Mouse (Mus musculus) hindbrain, postnatal 0 days (tissue): Measurements from ENCODE around the gene Pard6b. TPM values are rescaled to one million over a fixed set of nuclear protein-coding genes. Genes with fewer than 3 reads are reported as not detected.

Experiments used
- ATAC-seq: fragments of 200-750 bp; cut with Nextera tagmentation; 2 replicates; pipeline ENCODE4 v1.8.0; 2017; ENCODE audit warnings: mild to moderate bottlenecking, moderate TSS enrichment, moderate library complexity
- DNase-seq: peaks from one replicate; pipeline ENCODE4 v3.0.0-alpha.2; 2015; ENCODE audit warnings: low spot score
- H3K27ac ChIP-seq: fragments of 300-500 bp; sonication (generic); 2 replicates; pipeline ENCODE4 v1.5.1; 2014; ENCODE audit warnings: mild to moderate bottlenecking
- H3K27me3 ChIP-seq: fragments of 300-500 bp; sonication (generic); 2 replicates; pipeline ENCODE4 v1.6.1; 2014; ENCODE audit warnings: low read length, mixed read lengths; ENCODE audit not compliant: insufficient read depth
- H3K36me3 ChIP-seq: fragments of 300-500 bp; sonication (generic); 2 replicates; pipeline ENCODE4 v1.6.1; 2014; ENCODE audit warnings: low read length, mixed read lengths; ENCODE audit not compliant: insufficient read depth
- H3K4me1 ChIP-seq: fragments of 300-500 bp; sonication (generic); 2 replicates; pipeline ENCODE4 v1.6.1; 2014; ENCODE audit warnings: antibody characterized with exemption, low read length, mixed read lengths; ENCODE audit not compliant: insufficient read depth
- H3K4me2 ChIP-seq: fragments of 300-500 bp; sonication (generic); 2 replicates; pipeline ENCODE4 v1.6.1; 2014; ENCODE audit warnings: low read depth, mild to moderate bottlenecking, low read length, moderate library complexity, mixed read lengths
- H3K4me3 ChIP-seq: fragments of 300-500 bp; sonication (generic); 2 replicates; pipeline ENCODE4 v1.5.1; 2014; ENCODE audit warnings: low read length
- H3K9ac ChIP-seq: fragments of 300-500 bp; sonication (generic); replicated peaks from 2 replicates; pipeline ENCODE4 v1.6.1; 2014; ENCODE audit warnings: mild to moderate bottlenecking, low read length, moderate library complexity, mixed read lengths
- H3K9me3 ChIP-seq: fragments of 300-500 bp; sonication (generic); 2 replicates; pipeline ENCODE4 v1.6.1; 2016; ENCODE audit warnings: low read length, mixed read lengths
- CTCF ChIP-seq: IDR thresholded peaks from 2 replicates; pipeline ENCODE4 v1.5.1; 2016; ENCODE audit warnings: antibody characterized with exemption, control low read depth, low read depth
- whole genome bisulfite sequencing: fragments of 180-500 bp; shearing (Covaris S2); extraction: QIAGEN DNeasy Blood & Tissue Kit; methylation state at CpG from one replicate; pipeline ENCODE4 v1.1.7; 2014; 5-methylcytosine and 5-hydroxymethylcytosine counted together
- polyA plus RNA-seq: library from polyadenylated mRNA; unstranded; fragments of >200 nt; fragmentation: Nextera tagmentation; extraction: Ambion mirVana; gene quantifications from 2 replicates; pipeline ENCODE4 v1.2.1, GENCODE M21; 2015
- total RNA-seq: library from RNA; depleted of rRNA; stranded (reverse); fragments of >200 nt; gene quantifications from 2 replicates; pipeline ENCODE4 v1.2.3, GENCODE M21; 2014

Gene Pard6b
- total and polyA plus RNA-seq, 2 experiments from 2014 or later, result 4.5 to 5.1 TPM

- no peaks in the 10 kb centered on the region for H3K9me3 ChIP-seq
- DNase-seq (no peak), ATAC-seq (no peak)
- WGBS, result 80% methylated on average over 3 of the region's 3 CpGs
- no peak overlapping the region for H3K4me3 ChIP-seq
- TF ChIP-seq CTCF, result no peak
- no peak overlapping the region for H3K27ac ChIP-seq
- H3K9ac ChIP-seq, result no peak overlapping the region
- no peaks in the 10 kb centered on the region for H3K27me3 ChIP-seq
- no peak overlapping the region for H3K4me2 ChIP-seq
- no peaks in the 10 kb centered on the region; the same call in 1 of the 2 replicates for H3K4me1 ChIP-seq
- peaks cover 4% of the 10 kb centered on the region; the same call in 1 of the 2 replicates for H3K36me3 ChIP-seq
Measured at GRCm38 (mm10) chr2:168096487-168096886, 15.7 kb downstream of the Pard6b start.

DNA sequence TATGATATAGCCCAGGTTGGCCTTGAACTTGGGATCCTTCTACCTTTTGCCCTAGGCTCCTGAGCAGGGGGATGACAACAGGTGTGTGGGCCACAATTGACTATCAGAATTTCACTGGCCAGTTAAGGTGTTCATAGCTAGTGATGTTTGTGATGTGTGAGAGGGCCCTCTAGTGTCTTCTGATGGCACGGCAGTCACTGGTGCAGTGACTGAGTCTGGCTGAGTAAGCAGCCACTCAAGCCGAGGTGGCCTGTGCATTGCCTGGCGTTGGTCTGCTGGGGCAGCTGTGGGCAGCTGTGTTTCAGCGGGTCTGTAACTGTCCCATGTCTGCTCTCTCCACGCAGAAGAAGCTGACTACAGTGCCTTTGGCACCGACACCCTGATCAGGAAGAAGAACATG is 17.2 kb downstream of the Pard6b start:
- DNase-seq (peak; percentile 72), ATAC-seq (peak; percentile 52; the same call in 1 of the 2 replicates)
- Histone ChIP-seq H3K9ac (no peak overlapping the region), H3K4me2 (no peak overlapping the region), H3K27me3 (no peaks in the 10 kb centered on the region), H3K9me3 (no peaks in the 10 kb centered on the region), H3K36me3 (peaks cover 4% of the 10 kb centered on the region; the same call in 1 of the 2 replicates), H3K4me3 (no peak overlapping the region), H3K4me1 (no peaks in the 10 kb centered on the region; the same call in 1 of the 2 replicates), H3K27ac (no peak overlapping the region)
- 54% methylated on average over 6 of the region's 6 CpGs for WGBS
- TF ChIP-seq CTCF, result peak; percentile 86

DNA sequence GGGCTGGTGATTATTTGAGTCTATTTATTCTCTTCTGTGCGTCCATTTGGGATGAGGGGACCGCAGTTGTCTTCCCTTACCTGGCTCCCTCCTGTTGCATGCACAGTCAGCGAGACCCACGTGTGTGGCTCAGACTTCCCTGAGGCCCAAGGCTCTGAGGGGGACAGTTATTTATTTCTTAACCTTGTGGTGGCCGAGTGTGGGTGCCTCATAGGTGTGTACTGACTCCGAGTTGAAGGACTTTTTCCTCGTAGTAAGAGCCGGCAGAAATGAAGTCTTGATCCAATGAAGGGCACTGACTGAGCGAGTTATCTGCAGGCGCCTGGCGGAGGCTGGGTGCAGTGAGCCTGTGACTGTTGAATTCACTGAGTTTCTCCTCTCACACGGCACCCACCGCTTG is 19.2 kb downstream of the Pard6b start:
- H3K36me3 ChIP-seq, result peaks cover 4% of the 10 kb centered on the region; the same call in 1 of the 2 replicates
- no peak overlapping the region for H3K27ac ChIP-seq
- H3K27me3 ChIP-seq, result no peaks in the 10 kb centered on the region
- no peak overlapping the region for H3K4me2 ChIP-seq
- no peak overlapping the region for H3K9ac ChIP-seq
- DNase-seq (no peak), ATAC-seq (no peak)
- no peaks in the 10 kb centered on the region for H3K9me3 ChIP-seq
- no peak for TF ChIP-seq CTCF
- WGBS, result 84% methylated on average over 13 of the region's 13 CpGs
- no peaks in the 10 kb centered on the region; the same call in 1 of the 2 replicates for H3K4me1 ChIP-seq
- H3K4me3 ChIP-seq, result no peak overlapping the region

- H3K27ac ChIP-seq, result no peak overlapping the region
- no peak overlapping the region for H3K9ac ChIP-seq
- peaks cover 3% of the 10 kb centered on the region; the same call in 1 of the 2 replicates for H3K4me1 ChIP-seq
- no peak overlapping the region for H3K4me3 ChIP-seq
- DNase-seq, result no peak
- H3K4me2 ChIP-seq, result no peak overlapping the region
- no peaks in the 10 kb centered on the region for H3K9me3 ChIP-seq
- peaks cover 4% of the 10 kb centered on the region; the same call in 1 of the 2 replicates for H3K36me3 ChIP-seq
- no peaks in the 10 kb centered on the region for H3K27me3 ChIP-seq
- WGBS, result 91% methylated on average over 5 of the region's 5 CpGs
- no peak for TF ChIP-seq CTCF
- no peak for ATAC-seq
Measured at GRCm38 (mm10) chr2:168101805-168102204, 21.0 kb downstream of the Pard6b start.

GRCm38 (mm10) chr2:168103341-168103740 is 22.5 kb downstream of the Pard6b start:
- Histone ChIP-seq H3K27me3 (no peaks in the 10 kb centered on the region), H3K4me3 (no peak overlapping the region), H3K36me3 (peaks cover 4% of the 10 kb centered on the region; the same call in 1 of the 2 replicates), H3K27ac (no peak overlapping the region), H3K4me1 (peaks cover 6% of the 10 kb centered on the region; the same call in 1 of the 2 replicates), H3K4me2 (no peak overlapping the region), H3K9ac (no peak overlapping the region), H3K9me3 (no peaks in the 10 kb centered on the region)
- ATAC-seq, result no peak
- no peak for TF ChIP-seq CTCF
- no peak for DNase-seq
- WGBS, result 91% methylated on average over 10 of the region's 10 CpGs

GRCm38 (mm10) chr2:168104375-168105144 is 23.8 kb downstream of the Pard6b start:
- no peak for DNase-seq
- 65% methylated on average over 22 of the region's 22 CpGs for WGBS

DNA sequence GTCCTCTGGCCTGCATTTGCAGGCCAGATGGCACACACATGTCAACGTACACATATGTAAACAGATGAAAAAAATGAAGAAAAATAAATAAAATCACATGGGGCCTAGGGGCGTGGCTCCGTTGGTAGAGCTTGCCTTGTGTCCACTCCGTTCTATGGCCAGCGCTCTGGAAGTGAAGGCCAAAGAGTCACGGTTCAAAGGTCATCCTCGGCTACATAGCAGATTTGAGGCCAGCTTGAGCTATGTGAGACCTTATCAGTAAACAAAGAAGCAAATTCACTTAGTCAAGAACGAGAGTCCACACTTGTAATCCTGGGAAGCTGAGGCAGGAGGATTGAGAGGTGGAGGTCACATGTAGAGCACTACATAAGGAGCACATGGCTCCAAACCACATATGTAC is 24.5 kb downstream of the Pard6b start:
- H3K4me1 ChIP-seq, result peaks cover 6% of the 10 kb centered on the region; the same call in 1 of the 2 replicates
- no peak overlapping the region for H3K9ac ChIP-seq
- DNase-seq (no peak), ATAC-seq (no peak)
- no peak overlapping the region for H3K27ac ChIP-seq
- WGBS, result 79% methylated on average over 8 of the region's 8 CpGs
- no peaks in the 10 kb centered on the region for H3K9me3 ChIP-seq
- no peak for TF ChIP-seq CTCF
- no peak overlapping the region for H3K4me3 ChIP-seq
- no peak overlapping the region for H3K4me2 ChIP-seq
- no peaks in the 10 kb centered on the region for H3K36me3 ChIP-seq
- no peaks in the 10 kb centered on the region for H3K27me3 ChIP-seq

More at GRCm38 (mm10) chr2:168104375-168105144, 23.8 kb downstream of the Pard6b start:
- Histone ChIP-seq H3K9ac (no peak overlapping the region), H3K36me3 (no peaks in the 10 kb centered on the region), H3K27ac (no peak overlapping the region), H3K9me3 (no peaks in the 10 kb centered on the region), H3K4me2 (no peak overlapping the region), H3K27me3 (no peaks in the 10 kb centered on the region), H3K4me3 (no peak overlapping the region), H3K4me1 (peaks cover 6% of the 10 kb centered on the region; the same call in 1 of the 2 replicates)
- TF ChIP-seq CTCF, result no peak
- no peak for ATAC-seq
